Mouse (Mus musculus) liver, adult 2 months (tissue): Measurements from ENCODE around the gene Amdhd2.

Experiments used
- CTCF ChIP-seq: fragments of 200-500 bp; IDR thresholded peaks from 2 replicates; pipeline ENCODE4 v1.5.1; 2011; ENCODE audit warnings: low read depth, low read length, control low read depth
- POLR2A ChIP-seq: fragments of 200-500 bp; IDR thresholded peaks from 2 replicates; pipeline ENCODE4 v1.6.1; 2011; ENCODE audit warnings: low read length, control low read depth; ENCODE audit not compliant: insufficient read depth; ENCODE audit errors: extremely low read depth

DNA sequence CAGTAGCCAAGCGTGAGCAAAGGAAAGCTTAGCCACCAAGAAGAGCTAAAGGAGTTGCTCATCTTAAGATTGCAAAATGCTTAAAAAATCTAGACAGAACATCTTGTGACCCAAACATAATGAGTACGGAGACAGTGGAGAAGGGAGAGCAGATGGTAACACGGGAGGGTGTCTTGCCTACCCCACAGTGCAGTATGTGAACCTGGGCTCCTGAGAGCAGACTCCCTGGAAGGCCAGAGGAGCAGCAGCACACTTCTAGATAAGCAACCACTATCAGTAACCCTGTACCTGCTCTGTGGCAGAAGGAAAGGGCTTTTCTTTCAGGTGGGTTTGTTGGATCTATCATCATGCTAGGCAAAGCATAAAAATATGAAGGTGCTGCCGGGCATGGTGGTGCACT is 50.5 kb downstream of the Amdhd2 start:
- TF ChIP-seq POLR2A (no peak), CTCF (no peak)
